Mouse (Mus musculus) hindbrain, embryonic 16.5 days (tissue): Measurements from ENCODE around the gene Enox1. TPM values are rescaled to one million over a fixed set of nuclear protein-coding genes. Genes with fewer than 3 reads are reported as not detected.
A peak's percentile ranks its signal among the peaks of the same experiment; 100 is the strongest.

Experiments
- ATAC-seq: fragments of 200-750 bp; cut with Nextera tagmentation; 2 replicates; pipeline ENCODE4 v1.8.0; 2017; ENCODE audit warnings: moderate TSS enrichment, moderate library complexity
- H3K27ac ChIP-seq: fragments of 300-500 bp; sonication (generic); 2 replicates; pipeline ENCODE4 v1.5.1; 2014; ENCODE audit warnings: low read depth, mild to moderate bottlenecking, control low read depth, low read length, moderate library complexity
- H3K27me3 ChIP-seq: fragments of 300-500 bp; sonication (generic); replicated peaks from 2 replicates; pipeline ENCODE4 v1.6.1; 2014; ENCODE audit warnings: low read length; ENCODE audit not compliant: control insufficient read depth, insufficient read depth
- H3K36me3 ChIP-seq: fragments of 300-500 bp; sonication (generic); 2 replicates; pipeline ENCODE4 v1.6.1; 2014; ENCODE audit warnings: mild to moderate bottlenecking, low read length, moderate library complexity, mixed read lengths; ENCODE audit not compliant: control insufficient read depth, insufficient read depth
- H3K4me1 ChIP-seq: fragments of 300-500 bp; sonication (generic); 2 replicates; pipeline ENCODE4 v1.6.1; 2014; ENCODE audit warnings: low read depth, low read length; ENCODE audit not compliant: control insufficient read depth, insufficient read depth
- H3K4me2 ChIP-seq: fragments of 300-500 bp; sonication (generic); 2 replicates; pipeline ENCODE4 v1.6.1; 2014; ENCODE audit warnings: mild to moderate bottlenecking, low read length, control low read depth, moderate library complexity
- H3K4me3 ChIP-seq: fragments of 300-500 bp; sonication (generic); 2 replicates; pipeline ENCODE4 v1.5.1; 2014; ENCODE audit warnings: mild to moderate bottlenecking, low read length, control low read depth, moderate library complexity
- H3K9ac ChIP-seq: fragments of 300-500 bp; sonication (generic); 2 replicates; pipeline ENCODE4 v1.6.1; 2014; ENCODE audit warnings: low read depth, mild to moderate bottlenecking, control low read depth, low read length, moderate library complexity
- H3K9me3 ChIP-seq: fragments of 300-500 bp; sonication (generic); 2 replicates; pipeline ENCODE4 v1.6.1; 2014; ENCODE audit warnings: mild to moderate bottlenecking, low read length, moderate library complexity; ENCODE audit not compliant: control insufficient read depth
- WGBS: fragments of 180-500 bp; shearing (Covaris S2); extraction: QIAGEN DNeasy Blood & Tissue Kit; methylation state at CpG from one replicate; pipeline ENCODE4 v1.1.7; 2014; 5-methylcytosine and 5-hydroxymethylcytosine counted together
- polyA plus RNA-seq: library from polyadenylated mRNA; unstranded; fragments of >200 nt; fragmentation: Nextera tagmentation; extraction: Ambion mirVana; gene quantifications from 2 replicates; pipeline ENCODE4 v1.2.1, GENCODE M21; 2015

Gene Enox1
- polyA plus RNA-seq, 1 experiment from 2014 or later: 35.7 TPM

DNA sequence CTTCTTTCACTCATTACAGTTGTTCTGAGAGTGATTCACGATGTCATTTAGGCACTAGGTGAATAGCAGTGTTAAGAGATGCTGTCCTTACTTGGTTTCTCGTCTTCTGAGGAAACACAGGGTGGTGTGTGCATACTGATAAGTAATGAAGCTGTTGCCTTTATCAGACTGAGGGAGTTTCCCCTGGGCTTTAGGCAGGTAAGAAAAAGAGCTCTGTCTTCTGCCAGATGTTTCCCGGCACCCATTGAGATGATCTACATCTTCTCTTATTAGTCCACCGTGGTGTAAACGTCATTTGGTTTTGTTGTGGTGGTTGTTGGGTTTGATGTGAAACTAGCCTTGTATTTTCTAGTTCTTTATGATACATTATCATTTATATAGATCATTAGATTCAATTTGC, 392.4 kb downstream of the Enox1 start:
- 83% methylated on average over 5 of the region's 5 CpGs for WGBS
- no peak for ATAC-seq
- H3K9ac ChIP-seq: no peak overlapping the region
- no peaks in the 10 kb centered on the region for H3K9me3 ChIP-seq
- H3K27me3 ChIP-seq: no peaks in the 10 kb centered on the region
- H3K4me1 ChIP-seq: no peaks in the 10 kb centered on the region
- H3K4me2 ChIP-seq: no peak overlapping the region
- no peak overlapping the region for H3K4me3 ChIP-seq
- H3K36me3 ChIP-seq: no peaks in the 10 kb centered on the region
- no peak overlapping the region for H3K27ac ChIP-seq

GRCm38 (mm10) chr14:77557446-77558070, 401.0 kb downstream of the Enox1 start:
- ATAC-seq: no peak
- no peak overlapping the region for H3K9ac ChIP-seq
- no peaks in the 10 kb centered on the region for H3K36me3 ChIP-seq
- WGBS: 84% methylated on average over 7 of the region's 7 CpGs
- H3K4me3 ChIP-seq: no peak overlapping the region
- no peak overlapping the region for H3K27ac ChIP-seq
- no peaks in the 10 kb centered on the region for H3K27me3 ChIP-seq
- H3K9me3 ChIP-seq: no peaks in the 10 kb centered on the region
- no peak overlapping the region for H3K4me2 ChIP-seq
- H3K4me1 ChIP-seq: no peaks in the 10 kb centered on the region

GRCm38 (mm10) chr14:77558910-77559309, 402.3 kb downstream of the Enox1 start:
- no peaks in the 10 kb centered on the region for H3K36me3 ChIP-seq
- no peak overlapping the region for H3K27ac ChIP-seq
- H3K9ac ChIP-seq: no peak overlapping the region
- H3K4me3 ChIP-seq: no peak overlapping the region
- H3K4me1 ChIP-seq: no peaks in the 10 kb centered on the region
- no peaks in the 10 kb centered on the region for H3K27me3 ChIP-seq
- no peak for ATAC-seq
- 90% methylated on average over 3 of the region's 3 CpGs for WGBS
- no peaks in the 10 kb centered on the region for H3K9me3 ChIP-seq
- no peak overlapping the region for H3K4me2 ChIP-seq

GRCm38 (mm10) chr14:77559792-77560191, 403.2 kb downstream of the Enox1 start:
- 0 out of 2 replicates have a peak overlapping the region, but pooled peaks have one; percentile 39 for H3K27ac ChIP-seq
- no peak overlapping the region for H3K4me3 ChIP-seq
- H3K4me1 ChIP-seq: no peaks in the 10 kb centered on the region
- WGBS: 51% methylated on average over 5 of the region's 5 CpGs
- no peak for ATAC-seq
- no peak overlapping the region for H3K9ac ChIP-seq
- H3K9me3 ChIP-seq: no peaks in the 10 kb centered on the region
- no peak overlapping the region for H3K4me2 ChIP-seq
- H3K27me3 ChIP-seq: no peaks in the 10 kb centered on the region
- H3K36me3 ChIP-seq: no peaks in the 10 kb centered on the region

- no peak overlapping the region for H3K4me3 ChIP-seq
- H3K9me3 ChIP-seq: no peaks in the 10 kb centered on the region
- H3K4me1 ChIP-seq: no peaks in the 10 kb centered on the region
- H3K27me3 ChIP-seq: no peaks in the 10 kb centered on the region
- ATAC-seq: no peak
- H3K27ac ChIP-seq: no peak overlapping the region
- no peak overlapping the region for H3K4me2 ChIP-seq
- WGBS: 78% methylated on average over 6 of the region's 6 CpGs
- no peaks in the 10 kb centered on the region for H3K36me3 ChIP-seq
- H3K9ac ChIP-seq: no peak overlapping the region
Observed at GRCm38 (mm10) chr14:77561808-77562583, 405.4 kb downstream of the Enox1 start.

- no peaks in the 10 kb centered on the region for H3K36me3 ChIP-seq
- H3K9ac ChIP-seq: no peak overlapping the region
- no peaks in the 10 kb centered on the region for H3K9me3 ChIP-seq
- H3K27ac ChIP-seq: no peak overlapping the region
- no peak overlapping the region for H3K4me3 ChIP-seq
- no peak for ATAC-seq
- H3K4me1 ChIP-seq: no peaks in the 10 kb centered on the region
- WGBS: 61% methylated on average over 5 of the region's 5 CpGs
- no peak overlapping the region for H3K4me2 ChIP-seq
- no peaks in the 10 kb centered on the region for H3K27me3 ChIP-seq
Observed at GRCm38 (mm10) chr14:77563922-77564321, 407.4 kb downstream of the Enox1 start.

DNA sequence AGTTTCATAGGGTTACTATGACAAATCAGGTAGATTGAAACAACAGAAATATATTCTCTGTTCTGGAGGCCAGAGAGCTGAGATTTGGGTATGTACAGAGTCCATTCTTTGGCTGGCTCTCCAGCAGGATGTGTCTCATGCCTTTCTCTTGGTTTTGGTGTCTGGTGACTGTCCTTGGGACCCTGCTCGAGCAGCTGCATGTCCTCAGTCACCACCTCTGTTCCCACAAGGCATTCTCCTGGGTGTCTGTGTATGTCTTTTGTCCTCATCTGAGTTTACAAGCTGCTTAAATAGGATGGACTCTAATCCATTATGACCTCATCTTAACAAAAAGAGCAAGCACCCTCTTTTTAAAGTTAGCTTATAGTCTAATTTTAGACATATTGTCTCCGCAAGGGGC, 410.6 kb downstream of the Enox1 start:
- no peak for ATAC-seq
- H3K9ac ChIP-seq: no peak overlapping the region
- H3K4me3 ChIP-seq: no peak overlapping the region
- no peaks in the 10 kb centered on the region for H3K36me3 ChIP-seq
- no peaks in the 10 kb centered on the region for H3K4me1 ChIP-seq
- no peaks in the 10 kb centered on the region for H3K9me3 ChIP-seq
- no peak overlapping the region for H3K27ac ChIP-seq
- H3K27me3 ChIP-seq: no peaks in the 10 kb centered on the region
- 77% methylated on average over 2 of the region's 2 CpGs for WGBS
- no peak overlapping the region for H3K4me2 ChIP-seq

DNA sequence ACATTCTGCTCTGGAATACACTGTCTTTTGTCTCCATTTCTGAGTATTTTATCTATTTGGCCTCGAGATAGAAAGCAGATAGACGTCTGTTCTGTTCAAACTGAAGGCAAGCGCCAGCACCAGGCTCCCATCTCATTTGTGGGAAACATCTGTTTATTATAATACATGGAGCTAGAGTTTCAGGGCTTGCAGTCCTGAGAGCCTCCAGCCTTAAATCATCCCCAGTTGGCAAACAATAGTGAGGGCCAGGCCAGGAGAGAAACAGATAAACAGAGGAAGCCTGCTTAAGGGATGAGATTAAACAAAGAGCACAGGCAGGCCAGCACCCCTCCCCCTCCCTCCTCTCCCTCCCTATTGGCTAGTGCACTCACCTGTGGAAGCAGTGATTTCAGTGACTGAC, 417.9 kb downstream of the Enox1 start:
- no peak for ATAC-seq
- WGBS: 34% methylated on average over 3 of the region's 3 CpGs
- no peak overlapping the region for H3K27ac ChIP-seq

GRCm38 (mm10) chr14:77576411-77576810, 419.8 kb downstream of the Enox1 start:
- H3K4me2 ChIP-seq: no peak overlapping the region
- H3K27me3 ChIP-seq: no peaks in the 10 kb centered on the region
- H3K4me1 ChIP-seq: peaks cover 5% of the 10 kb centered on the region
- no peaks in the 10 kb centered on the region for H3K36me3 ChIP-seq
- no peak overlapping the region for H3K27ac ChIP-seq
- WGBS: 66% methylated on average over 5 of the region's 5 CpGs
- H3K9ac ChIP-seq: no peak overlapping the region
- no peak overlapping the region for H3K4me3 ChIP-seq
- no peaks in the 10 kb centered on the region for H3K9me3 ChIP-seq
- no peak for ATAC-seq

More for the DNA sequence above, 417.9 kb downstream of the Enox1 start:
- H3K9ac ChIP-seq: no peak overlapping the region
- H3K4me3 ChIP-seq: no peak overlapping the region
- peaks cover 5% of the 10 kb centered on the region for H3K4me1 ChIP-seq
- H3K9me3 ChIP-seq: no peaks in the 10 kb centered on the region
- H3K27me3 ChIP-seq: no peaks in the 10 kb centered on the region
- H3K4me2 ChIP-seq: no peak overlapping the region
- H3K36me3 ChIP-seq: no peaks in the 10 kb centered on the region
